Mouse (Mus musculus) layer of hippocampus, adult 11-12 months (tissue): ENCODE measurements around the gene Poc1a.

ENCODE experiments used
- DNase-seq: peaks from one replicate; pipeline ENCODE4 v3.0.0; 2022; ENCODE audit warnings: low spot score

The Poc1a gene

DNA sequence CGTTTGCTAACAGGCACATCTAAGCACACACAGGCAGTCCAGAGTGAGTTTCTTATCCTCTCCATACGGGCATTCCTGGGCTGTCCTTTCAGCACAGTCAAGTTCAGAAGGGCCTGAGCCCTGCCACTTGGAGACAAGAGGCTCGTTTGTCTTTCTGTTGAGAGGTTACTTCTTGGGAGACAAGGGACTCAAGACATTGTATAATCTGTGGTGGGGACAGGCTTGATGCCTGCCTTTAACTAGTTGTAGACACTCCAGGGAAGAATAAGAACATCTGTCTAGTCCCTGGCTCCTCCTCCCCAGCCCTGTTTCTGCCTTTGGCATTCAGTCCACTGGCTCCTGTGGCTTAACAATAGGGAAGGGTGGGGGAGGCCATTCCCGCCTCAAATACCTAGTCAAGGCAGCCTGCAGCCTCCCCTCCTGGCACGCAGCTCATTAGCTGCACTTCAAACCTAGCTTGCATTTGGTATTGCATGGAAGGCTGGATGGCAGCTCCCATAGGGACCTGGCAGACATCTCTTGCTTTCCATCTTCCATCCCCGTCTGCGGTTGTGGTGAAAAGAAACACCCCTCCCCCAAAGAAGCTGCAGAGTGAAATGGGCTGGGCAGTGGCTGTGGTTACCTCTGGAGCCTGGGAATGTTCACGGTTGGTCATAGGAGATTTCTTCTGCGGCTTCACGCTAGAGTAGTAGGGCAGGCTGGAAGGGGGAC, 57.8 kb downstream of the Poc1a start:
- DNase-seq, result no peak

DNA sequence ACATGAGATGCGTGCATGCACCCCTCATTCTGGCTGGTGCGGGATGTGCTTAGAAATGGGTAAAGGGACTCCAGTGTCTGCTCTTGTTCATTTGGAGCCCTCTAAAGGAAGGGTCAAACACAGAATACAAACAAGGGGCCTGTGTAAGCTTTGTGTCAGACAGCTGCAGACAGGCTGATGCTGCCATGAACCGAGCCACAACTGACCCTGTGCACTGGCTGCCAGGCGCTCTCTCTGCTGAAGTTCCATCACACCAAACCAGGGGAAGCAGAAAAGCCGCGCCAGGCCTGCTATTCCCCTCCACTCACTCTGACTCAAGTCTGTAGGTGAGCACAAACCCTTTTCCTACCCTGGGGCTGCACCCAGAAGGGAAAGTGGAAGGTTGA, 58.3 kb downstream of the Poc1a start:
- no peak for DNase-seq

DNA sequence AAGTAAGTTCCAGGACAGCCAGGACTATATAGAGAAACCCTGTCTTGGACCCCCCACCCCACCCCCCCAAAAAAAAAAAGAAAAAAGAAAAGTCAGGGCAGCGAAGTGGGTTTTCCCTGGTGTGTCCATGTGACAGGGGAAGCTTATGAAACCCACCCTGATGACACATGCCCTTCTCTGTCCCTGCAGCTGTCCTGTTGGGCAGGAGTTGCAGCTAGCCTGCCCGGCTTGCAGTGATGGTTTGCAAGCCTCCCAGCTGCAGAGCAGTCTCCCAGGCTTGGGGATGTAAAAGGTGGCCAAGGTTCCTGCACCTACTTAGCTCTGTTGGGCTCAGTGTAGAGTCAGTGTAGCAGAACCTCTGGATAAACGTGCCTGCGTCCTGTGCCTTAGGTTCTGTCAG, 58.9 kb downstream of the Poc1a start:
- DNase-seq, result no peak

DNA sequence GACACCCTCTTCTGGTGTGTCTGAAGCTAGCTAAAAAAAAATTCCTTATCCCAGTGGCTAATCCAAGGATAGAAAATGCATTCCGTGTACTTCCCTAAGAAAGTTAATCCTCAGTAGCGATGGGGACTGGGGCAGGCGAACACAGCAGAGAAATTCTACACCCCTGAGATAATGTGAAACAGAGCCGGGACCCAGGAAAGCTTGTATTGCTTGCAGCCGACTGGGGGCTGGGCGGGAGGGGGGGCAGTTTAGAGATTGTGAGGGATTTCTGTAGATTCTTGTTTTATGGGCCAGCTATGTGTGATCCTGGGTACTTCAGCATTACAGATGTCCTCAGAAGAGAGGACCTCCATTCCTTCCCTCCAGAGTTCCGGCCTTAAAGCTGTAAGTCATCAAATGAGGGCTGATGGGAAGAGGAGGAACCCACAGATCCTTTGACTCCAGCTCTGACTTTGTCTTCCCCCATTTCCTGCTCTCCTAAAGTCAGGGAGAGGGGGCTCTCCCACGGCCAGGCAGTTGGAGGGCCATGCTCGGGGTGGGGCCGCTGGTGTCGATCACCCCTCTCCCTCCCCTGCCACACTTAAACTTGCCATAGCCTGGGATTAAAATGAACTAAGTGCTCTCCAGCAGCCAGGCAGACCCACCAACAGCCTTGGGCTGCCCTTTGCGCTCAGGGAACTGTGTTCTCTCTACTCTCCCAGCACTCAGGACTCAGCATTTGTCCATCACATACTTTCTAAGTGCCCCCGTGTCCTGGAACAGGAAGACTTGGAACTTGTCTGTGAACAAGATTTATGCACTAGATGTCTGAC, 59.8 kb downstream of the Poc1a start:
- DNase-seq, result no peak

DNA sequence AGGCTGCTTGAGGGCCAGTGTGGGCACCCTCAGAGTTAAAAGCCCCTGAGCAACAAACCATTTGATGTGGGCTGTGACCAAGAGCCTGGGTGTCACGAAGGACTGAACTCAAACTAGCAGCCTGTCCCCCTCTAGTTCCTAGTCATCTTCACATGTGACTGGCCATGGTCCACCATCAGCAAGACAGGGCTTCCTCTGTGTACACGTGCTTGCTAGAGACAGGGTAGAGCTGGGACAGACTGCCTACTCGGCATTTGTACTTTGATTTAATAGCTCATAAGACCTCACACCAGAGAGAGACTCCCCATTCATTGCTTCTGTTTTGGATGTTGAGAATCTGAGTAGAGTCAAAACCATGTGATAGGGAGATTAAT, 60.4 kb downstream of the Poc1a start:
- no peak for DNase-seq

DNA sequence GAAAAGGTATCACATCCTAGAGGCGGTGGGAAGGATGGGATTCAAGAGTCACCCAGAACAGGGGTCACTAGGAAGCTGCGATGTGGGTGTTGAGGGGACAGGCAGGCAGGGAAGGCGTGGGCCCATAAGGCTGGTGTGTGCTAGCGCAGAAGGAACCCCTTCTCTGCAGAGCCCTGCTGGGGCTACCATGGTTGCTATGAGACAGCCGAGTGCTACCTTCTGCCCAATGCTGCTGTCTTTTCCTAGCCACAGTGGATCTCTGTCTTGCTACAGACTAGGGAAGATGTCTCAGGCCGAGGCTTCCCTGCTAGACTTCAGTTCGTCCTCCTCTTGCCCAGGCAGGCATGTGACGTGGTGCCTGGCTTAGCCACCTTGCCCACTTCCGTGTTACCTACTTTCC, 61.7 kb downstream of the Poc1a start:
- DNase-seq, result no peak

DNA sequence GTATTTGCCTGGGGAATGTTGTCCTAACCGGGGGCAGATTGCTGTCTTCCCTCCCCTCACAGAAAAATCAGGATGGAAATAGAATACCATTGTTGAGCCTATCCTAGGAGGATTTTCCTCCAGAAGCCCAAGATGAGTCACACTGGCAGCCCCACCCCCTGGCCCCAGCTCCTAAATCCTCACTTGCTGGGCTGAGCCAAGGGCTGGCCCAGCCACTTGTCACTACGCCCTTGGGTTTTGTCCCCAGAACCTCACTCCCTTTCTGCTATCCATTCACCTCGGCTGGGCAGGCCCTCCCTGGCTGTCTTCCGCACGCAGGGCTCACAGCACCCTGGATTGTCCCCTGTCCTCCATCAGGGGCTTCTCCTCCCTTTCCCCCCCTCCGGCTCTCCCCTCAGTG, 64.3 kb downstream of the Poc1a start:
- DNase-seq, result no peak

DNA sequence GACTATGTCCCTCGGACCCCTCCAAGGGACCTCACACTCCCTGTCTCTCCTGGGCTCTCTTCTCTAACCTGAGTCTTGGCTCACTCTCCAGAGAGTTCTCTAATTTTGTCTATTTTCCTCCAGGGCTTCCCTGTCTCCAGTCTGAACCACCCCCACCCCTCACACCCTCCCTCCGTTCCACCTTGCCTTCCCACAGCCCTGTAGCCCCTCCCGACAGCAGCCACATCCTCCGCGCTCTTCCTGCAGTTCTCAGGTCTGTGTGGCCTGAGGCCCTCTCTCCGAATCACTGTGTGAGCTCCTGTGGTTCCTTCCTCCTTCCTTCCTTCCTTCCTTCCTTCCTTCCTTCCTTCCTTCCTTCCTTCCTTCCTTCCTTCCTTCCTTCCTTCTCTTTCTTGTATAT, 64.8 kb downstream of the Poc1a start:
- no peak for DNase-seq

DNA sequence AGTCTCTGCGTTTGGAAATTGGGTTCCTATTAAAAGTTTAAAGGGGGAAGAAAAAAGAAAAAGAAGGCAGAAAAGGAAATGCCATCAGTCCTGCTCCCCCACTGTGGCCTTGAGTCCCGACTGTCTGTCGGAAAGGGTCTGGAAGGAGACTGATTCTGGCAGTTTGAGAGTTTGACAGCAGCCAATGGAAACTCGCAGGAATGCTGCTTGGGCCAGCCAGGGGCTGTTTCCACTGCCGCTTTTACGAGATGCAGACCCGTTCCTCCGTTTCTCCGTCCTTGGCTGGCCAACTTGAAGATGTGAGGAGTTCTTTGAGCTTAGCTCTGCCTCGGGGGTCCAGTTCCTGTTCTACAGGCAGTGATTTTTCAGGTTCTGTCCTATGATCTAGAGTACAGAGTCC, 67.4 kb downstream of the Poc1a start:
- no peak for DNase-seq

DNA sequence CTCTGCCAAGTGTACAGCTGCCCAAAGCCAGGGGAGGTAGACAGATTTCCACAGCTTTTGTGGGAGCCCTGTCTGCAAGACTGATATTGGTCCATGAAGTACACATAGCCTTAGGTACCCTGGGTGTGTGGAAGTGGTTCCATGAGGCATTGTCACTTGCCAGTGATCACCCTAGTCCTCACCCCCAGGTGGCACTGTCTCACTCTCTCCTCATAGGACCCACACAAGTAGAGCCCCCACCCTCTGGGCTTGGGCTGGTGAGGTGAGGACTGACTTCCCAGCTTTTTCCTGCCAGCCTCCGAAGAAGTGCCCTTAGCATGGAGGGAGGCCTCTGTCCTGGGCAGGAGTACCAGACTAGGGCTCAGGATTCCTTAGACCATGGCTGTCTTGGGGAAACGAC, 68.2 kb downstream of the Poc1a start:
- peak; percentile 65 for DNase-seq

DNA sequence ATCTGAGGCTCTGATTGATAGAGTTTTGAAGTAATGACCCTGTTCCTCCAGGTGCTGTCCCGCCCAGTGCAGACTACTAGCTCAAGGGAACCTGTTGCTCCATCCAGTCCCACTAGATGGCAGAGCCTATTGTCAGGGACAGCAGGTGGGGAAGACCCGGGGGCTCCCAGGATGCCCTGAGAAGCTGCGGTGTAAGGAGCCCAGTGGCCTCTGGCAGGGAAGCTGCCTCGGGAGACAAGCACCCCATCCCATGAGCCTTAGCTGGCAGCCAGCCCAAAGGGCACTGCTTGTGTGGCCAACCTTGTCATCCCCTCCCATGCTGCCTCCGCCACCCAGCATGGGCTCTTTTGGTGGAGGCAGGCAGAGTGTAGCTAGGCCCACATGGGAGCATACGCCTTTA, 70.3 kb downstream of the Poc1a start:
- no peak for DNase-seq

DNA sequence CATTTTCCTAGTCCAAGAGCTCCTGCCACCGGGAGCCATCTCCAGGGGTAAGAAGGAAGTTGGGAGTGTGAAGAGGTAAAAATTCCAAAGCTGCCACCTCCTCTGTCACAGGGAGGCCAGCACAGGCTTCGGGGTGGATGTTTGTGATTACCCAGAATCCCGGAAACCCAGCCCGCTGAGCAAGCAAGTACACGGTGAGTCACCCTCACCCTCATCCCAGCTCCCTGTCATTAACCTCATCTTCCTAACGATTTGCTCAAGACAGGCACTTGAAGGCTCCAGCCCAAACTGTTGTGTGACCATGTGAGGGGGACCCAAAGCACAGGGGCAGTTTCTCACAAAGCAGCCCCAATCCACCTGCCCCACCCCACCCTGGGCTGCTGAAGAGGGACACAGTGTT, 72.9 kb downstream of the Poc1a start:
- no peak for DNase-seq

DNA sequence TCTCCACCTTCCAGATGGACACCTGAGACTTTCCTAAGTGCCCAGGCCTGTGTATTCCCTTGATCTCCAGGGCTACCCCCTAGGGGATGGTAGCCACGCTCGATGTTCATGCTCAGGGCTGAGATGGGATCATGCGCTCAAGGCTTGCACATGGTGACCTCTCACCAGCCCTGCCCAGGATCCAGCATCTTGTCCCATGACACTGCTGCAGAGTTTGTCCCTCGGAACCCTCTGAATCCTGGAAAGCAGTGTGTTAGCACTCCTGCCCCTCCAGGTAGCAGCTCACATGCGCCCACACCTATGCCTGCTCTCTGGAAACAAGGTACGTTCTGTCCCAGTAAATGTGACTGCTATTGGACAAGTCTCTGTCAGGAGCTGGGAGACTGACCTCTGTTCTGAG, 73.9 kb downstream of the Poc1a start:
- DNase-seq, result no peak

DNA sequence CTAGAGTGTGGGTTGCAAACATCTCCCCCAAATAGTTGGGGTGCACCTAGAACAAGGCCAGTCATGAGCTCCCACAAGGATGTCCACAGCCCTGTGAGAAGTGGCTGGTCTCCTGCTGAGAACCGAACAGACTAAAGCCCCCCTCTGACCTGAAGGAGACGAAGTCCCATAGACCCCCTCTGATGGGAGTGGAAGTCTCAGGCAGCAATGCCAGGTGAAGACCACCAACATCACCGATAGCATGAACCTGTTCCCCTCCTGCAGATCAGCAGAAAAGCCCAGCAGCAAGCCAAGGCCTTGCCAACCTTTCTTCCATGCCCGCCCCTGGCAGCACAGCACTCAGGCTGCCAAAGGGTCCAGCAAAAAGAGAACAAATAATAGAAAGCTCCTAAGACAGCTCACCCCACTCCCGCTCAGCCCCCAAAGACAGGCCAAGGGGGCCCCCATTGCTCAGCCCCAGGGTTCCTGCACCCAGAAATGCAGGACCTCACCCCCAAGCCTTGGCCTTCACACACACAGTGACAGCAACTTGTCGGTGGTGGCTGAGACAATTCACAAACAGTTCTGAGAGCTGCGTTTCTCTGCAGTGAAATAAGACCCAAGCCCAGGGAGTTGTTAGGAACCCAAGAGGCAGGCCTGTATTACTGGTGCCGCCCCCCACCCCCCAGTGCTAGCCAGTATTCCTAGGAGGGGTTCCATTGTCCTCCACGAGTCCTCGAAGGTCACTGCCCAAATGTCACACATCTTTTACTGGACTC, 74.5 kb downstream of the Poc1a start:
- DNase-seq, result no peak

DNA sequence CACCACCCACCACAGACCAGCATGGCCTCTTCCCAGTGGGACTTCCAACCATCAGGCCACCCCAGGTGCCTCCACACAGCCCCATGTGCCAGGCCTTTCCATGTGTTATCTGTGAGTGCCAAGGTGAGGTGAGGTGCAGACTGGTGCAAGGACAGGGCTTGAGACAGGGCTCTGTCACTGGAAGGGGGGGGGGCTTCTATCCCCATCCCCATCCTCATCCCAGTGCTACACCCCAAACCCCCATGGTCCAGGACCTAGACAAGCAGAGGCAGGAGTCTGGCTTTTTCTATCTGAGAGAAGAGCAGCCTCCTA, 75.1 kb downstream of the Poc1a start:
- no peak for DNase-seq

DNA sequence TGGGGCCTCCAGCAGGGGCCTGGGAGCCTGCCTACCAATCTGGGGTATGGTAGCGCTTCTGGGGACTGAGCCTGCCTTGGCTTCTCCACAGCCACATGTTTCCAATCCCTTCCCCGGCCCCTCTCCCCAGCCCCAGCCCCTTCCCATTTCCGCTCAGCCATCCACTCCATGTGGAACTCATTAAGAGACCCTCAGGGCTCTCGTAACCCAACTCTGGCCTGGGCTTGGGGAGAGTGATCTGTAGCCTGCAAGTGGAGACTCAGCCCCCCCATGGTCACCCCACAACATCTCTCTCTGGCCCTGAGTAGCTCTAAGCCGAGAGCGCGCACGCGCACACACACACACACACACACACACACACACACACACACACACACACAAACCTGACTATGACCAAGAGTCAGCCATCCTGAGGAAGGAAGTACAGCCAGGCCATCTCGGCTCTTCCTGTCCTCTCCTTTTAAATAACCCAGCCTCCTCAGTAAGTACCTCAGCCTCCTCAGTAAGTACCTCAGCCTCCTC, 75.5 kb downstream of the Poc1a start:
- DNase-seq, result no peak

DNA sequence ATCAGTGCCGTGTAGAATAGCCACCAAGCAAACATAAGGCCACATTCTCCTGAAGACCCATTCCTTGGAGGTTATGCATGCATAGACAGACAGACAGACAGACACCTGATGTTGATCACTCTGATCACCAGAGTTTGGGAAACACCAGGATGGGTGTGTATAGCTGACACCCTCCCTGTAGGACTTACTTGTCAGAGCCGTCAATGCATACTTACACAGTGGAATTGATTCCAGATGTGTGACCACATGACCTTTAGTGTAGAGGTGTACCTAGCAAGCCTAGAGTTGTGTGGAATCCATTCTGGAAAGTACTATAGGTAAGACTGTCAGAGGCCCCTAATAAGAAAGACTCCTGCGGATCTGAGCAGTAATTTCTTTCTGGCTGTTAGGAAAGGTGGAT, 76.3 kb downstream of the Poc1a start:
- DNase-seq, result no peak

DNA sequence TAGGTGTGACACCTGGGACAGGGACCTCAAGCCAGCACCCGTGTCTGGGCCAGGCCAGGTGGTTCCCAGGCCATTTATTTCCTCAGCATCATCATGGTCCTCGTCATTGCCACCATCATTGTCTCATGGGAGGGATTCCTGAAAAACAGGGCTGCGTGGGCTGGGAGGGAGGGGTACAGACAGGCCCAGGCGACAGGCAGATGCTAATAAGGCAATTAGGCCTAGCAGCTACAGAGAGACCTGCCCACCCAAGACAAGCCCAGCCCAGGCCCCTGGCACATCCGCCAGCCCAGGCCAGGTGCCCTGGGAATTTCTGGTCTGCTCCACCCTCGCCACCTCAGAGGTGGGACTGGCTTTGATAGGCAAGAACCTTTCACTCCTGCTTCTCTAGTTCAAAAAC, 78.4 kb downstream of the Poc1a start:
- DNase-seq, result no peak

DNA sequence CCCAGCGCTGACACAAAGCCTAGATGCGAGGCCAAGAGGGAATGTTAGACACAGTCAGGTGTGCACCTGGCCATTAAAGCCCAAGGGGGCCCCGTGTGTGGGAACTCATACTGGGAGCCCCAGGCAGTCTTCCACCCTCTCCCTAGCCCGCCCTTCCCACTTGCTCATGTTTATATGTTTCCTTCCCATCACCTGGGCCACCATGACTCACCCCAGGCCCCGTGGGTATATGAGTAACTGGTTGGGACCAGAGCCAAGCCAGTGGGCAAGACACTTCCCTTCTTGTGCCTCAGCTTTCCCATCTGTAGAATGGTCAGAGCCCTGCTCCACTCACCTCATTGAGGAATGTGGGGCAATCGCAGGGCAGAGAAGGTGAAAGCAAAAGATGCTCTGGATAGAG, 80.3 kb downstream of the Poc1a start:
- DNase-seq, result no peak

DNA sequence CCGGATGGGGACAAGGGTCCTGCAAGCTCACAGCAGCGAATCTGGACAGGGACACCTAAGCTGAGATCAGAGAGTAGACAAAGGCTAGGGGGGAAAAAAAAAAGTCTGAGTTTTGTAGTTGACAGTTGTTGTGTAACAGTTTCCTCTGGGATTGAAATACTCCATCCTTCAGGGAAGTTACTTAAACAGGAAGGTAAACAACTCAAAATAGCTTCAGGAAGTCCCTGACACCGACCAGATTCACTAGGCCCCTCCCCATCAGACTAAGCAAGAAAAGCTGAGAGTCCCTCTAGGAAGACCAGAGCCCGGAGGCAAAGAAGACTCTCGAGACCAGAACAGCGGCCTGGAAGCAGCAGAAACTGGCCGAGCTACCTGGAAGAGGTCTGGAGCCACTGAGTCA, 84.5 kb downstream of the Poc1a start:
- DNase-seq, result no peak

DNA sequence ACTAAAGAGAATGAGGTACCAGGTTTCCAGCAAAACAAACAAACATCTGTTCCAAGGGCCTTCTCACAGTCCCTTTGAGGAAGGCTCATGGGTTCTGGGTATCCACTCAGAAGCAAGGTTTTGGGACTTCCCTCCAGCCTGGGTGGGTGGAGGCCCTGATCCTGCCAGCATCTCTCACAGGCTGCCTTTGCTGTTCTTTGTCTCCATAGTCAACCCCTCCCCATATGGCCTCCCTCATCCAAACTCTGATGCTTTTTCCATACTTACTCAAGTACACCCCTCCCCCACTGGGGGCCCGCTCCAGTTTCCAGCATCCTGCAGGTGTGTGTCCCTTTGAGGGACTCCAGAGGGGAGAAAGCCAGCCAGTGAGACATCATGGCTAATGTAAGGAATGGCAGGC, 85.3 kb downstream of the Poc1a start:
- DNase-seq, result no peak

DNA sequence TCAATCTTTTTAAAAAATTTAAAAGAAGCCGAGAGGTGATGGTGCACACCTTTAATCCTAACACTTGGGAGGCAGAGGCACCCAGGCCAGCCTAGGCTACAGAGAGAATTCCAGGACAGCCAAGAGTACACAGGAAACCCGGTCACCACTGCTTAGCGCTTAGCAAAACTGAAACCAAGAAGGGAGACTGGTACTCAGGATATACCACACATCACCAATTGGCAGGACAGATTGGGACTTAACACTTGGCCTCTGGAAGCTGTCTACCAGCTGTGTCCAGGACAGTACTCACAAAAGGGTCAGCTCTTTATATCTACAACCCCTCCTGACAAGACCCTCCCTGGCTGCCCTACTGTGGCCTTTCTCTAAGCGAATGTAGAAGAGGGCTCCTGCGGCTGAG, 86.1 kb downstream of the Poc1a start:
- no peak for DNase-seq

DNA sequence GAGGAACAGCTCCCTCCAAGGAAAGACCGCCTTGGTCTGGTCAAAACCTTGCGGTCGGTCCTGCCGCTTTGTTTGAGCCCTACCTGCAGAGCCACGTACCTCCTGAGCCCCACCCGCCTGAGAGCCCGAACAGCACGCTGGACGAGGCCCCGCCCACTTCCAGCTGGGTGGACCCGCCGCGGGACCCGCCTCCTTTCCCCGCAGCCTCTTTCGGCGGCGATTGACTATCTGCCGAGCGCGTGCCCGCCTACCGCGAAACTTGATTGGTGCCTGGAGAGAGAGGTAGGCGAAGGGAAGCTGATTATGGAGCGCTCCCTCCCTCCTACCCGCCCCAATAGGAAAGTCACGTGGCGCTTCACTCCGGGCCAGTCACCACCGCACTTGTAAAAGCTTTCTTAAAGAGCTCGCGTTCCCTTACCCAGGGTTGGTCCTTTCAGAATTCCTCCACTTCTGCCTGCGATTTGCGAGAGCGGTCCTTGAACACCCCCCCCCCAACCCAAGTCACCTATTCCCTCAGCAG, 86.8 kb downstream of the Poc1a start:
- DNase-seq, result peak; percentile 98
